Mouse (Mus musculus) midbrain, postnatal 0 days (tissue): ENCODE measurements around the gene Sars2. TPM values are rescaled to one million over a fixed set of nuclear protein-coding genes. Genes with fewer than 3 reads are reported as not detected.

Source experiments
- ATAC-seq: fragments of 200-750 bp; cut with Nextera tagmentation; 2 replicates; pipeline ENCODE4 v1.8.0; 2017; ENCODE audit warnings: moderate number of reproducible peaks, mild to moderate bottlenecking, moderate TSS enrichment, moderate library complexity; ENCODE audit not compliant: low FRiP score
- DNase-seq: peaks from one replicate; pipeline ENCODE4 v3.0.0-alpha.2; 2015; ENCODE audit warnings: low spot score
- H3K27ac ChIP-seq: fragments of 300-500 bp; sonication (generic); 2 replicates; pipeline ENCODE4 v1.5.1; 2014; ENCODE audit warnings: low read depth, mild to moderate bottlenecking, low read length, mixed read lengths
- H3K27me3 ChIP-seq: fragments of 300-500 bp; sonication (generic); 2 replicates; pipeline ENCODE4 v1.6.1; 2014; ENCODE audit warnings: low read length, control low read depth, mixed read lengths; ENCODE audit not compliant: insufficient read depth
- H3K36me3 ChIP-seq: fragments of 300-500 bp; sonication (generic); 2 replicates; pipeline ENCODE4 v1.6.1; 2014; ENCODE audit warnings: low read length, control low read depth, mixed read lengths; ENCODE audit not compliant: insufficient read depth
- H3K4me1 ChIP-seq: fragments of 300-500 bp; sonication (generic); 2 replicates; pipeline ENCODE4 v1.6.1; 2014; ENCODE audit warnings: mild to moderate bottlenecking, control low read depth, antibody characterized with exemption, low read length, mixed read lengths; ENCODE audit not compliant: insufficient read depth
- H3K4me2 ChIP-seq: fragments of 300-500 bp; sonication (generic); 2 replicates; pipeline ENCODE4 v1.6.1; 2014; ENCODE audit warnings: low read depth, mild to moderate bottlenecking, low read length, mixed read lengths; ENCODE audit not compliant: poor library complexity, severe bottlenecking
- H3K4me3 ChIP-seq: fragments of 300-500 bp; sonication (generic); 2 replicates; pipeline ENCODE4 v1.5.1; 2014; ENCODE audit warnings: low read depth, mild to moderate bottlenecking, low read length, moderate library complexity
- H3K9ac ChIP-seq: fragments of 300-500 bp; sonication (generic); replicated peaks from 2 replicates; pipeline ENCODE4 v1.6.1; 2014; ENCODE audit warnings: mild to moderate bottlenecking, low read length, moderate library complexity, mixed read lengths; ENCODE audit not compliant: poor library complexity, severe bottlenecking
- H3K9me3 ChIP-seq: fragments of 300-500 bp; sonication (generic); 2 replicates; pipeline ENCODE4 v1.6.1; 2016; ENCODE audit warnings: low read length, control low read depth
- CTCF ChIP-seq: IDR thresholded peaks from 2 replicates; pipeline ENCODE4 v1.5.1; 2016; ENCODE audit warnings: antibody characterized with exemption, mild to moderate bottlenecking
- WGBS: fragments of 180-500 bp; shearing (Covaris S2); extraction: QIAGEN DNeasy Blood & Tissue Kit; methylation state at CpG from one replicate; pipeline ENCODE4 v1.1.7; 2014; 5-methylcytosine and 5-hydroxymethylcytosine counted together
- polyA plus RNA-seq: library from polyadenylated mRNA; unstranded; fragments of >200 nt; fragmentation: Nextera tagmentation; extraction: Ambion mirVana; gene quantifications from 2 replicates; pipeline ENCODE4 v1.2.1, GENCODE M21; 2015
- total RNA-seq: library from RNA; depleted of rRNA; stranded (reverse); fragments of >200 nt; gene quantifications from 2 replicates; pipeline ENCODE4 v1.2.3, GENCODE M21; 2014

Gene Sars2
- total and polyA plus RNA-seq, 2 experiments from 2014 or later = 16.2 to 17.8 TPM

DNA sequence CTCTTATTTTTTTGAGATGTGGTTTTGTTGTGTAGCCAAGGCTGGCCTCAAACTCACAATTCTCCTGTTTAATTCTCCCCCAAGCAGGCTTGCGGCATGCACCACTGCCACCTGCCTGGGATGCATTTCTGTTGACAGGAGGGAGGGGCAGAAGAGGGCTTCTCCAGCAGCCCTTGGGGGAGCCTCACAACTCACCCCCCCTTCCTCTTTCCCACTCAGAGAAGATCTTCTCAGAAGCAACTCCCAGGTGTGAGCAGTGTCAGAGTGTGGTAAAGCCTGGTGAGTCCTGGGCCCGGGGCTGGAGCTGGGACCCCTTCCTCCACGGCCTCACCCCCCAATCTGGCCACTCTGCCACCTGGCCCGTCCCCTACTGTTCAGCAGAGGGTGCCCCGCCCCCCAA is 43.4 kb downstream of the Sars2 start:
- 79% methylated on average over 5 of the region's 5 CpGs for WGBS
- Histone ChIP-seq H3K27ac (no peak overlapping the region), H3K4me3 (no peak overlapping the region), H3K9ac (no peak overlapping the region), H3K4me2 (no peak overlapping the region), H3K27me3 (no peaks in the 10 kb centered on the region), H3K9me3 (no peaks in the 10 kb centered on the region), H3K4me1 (0 out of 2 replicates have a peak, but pooled peaks cover 3% of the 10 kb centered on the region), H3K36me3 (peaks cover 33% of the 10 kb centered on the region)
- no peak for TF ChIP-seq CTCF
- ATAC-seq (no peak), DNase-seq (no peak)

DNA sequence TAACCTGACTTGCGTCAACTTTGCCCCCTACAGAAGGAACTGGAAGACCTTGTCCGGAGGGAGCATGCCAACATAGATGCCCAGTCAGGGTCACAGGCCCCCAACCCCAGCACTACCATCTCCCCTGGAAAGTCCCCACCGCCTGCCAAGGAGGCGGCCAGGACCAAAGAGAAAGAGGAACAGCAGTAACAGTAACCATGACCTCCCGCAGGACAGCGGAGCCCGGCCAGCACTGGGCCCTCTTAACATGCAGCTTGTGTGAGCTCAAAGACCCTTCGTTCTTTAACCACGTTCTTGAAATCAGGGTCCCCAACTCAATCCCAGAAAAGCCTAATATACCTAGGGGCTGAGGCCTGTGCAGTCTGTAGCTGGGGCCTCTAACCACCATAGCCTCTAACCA is 46.1 kb downstream of the Sars2 start:
- Histone ChIP-seq H3K27me3 (no peaks in the 10 kb centered on the region), H3K9me3 (no peaks in the 10 kb centered on the region), H3K36me3 (peaks cover 30% of the 10 kb centered on the region), H3K4me3 (no peak overlapping the region), H3K9ac (no peak overlapping the region), H3K4me1 (no peaks in the 10 kb centered on the region), H3K4me2 (no peak overlapping the region), H3K27ac (no peak overlapping the region)
- WGBS = 92% methylated on average over 9 of the region's 9 CpGs
- DNase-seq (no peak), ATAC-seq (no peak)
- no peak for TF ChIP-seq CTCF

GRCm38 (mm10) chr7:28788307-28789195 is 46.8 kb downstream of the Sars2 start, which contains the start of gene Rinl:
Gene Rinl, plus strand, starts transcription at chr7:28788969.
- no peaks in the 10 kb centered on the region for H3K27me3 ChIP-seq
- H3K9me3 ChIP-seq = no peaks in the 10 kb centered on the region
- no peak within 1 kb of the TSS for H3K27ac ChIP-seq
- H3K36me3 ChIP-seq = peaks cover 26% of the 10 kb centered on the region
- H3K9ac ChIP-seq = no peak within 1 kb of the TSS
- WGBS = 86% methylated on average over 5 of the region's 5 CpGs
- ATAC-seq (no peak), DNase-seq (no peak)
- TF ChIP-seq CTCF = no peak
- H3K4me2 ChIP-seq = no peak within 1 kb of the TSS
- no peaks in the 10 kb centered on the region for H3K4me1 ChIP-seq
- H3K4me3 ChIP-seq = no peak within 1 kb of the TSS

GRCm38 (mm10) chr7:28789235-28789634 is 47.4 kb downstream of the Sars2 start:
- no peak overlapping the region for H3K9ac ChIP-seq
- ATAC-seq (no peak), DNase-seq (no peak)
- 79% methylated on average over 3 of the region's 3 CpGs for WGBS
- H3K4me1 ChIP-seq = no peaks in the 10 kb centered on the region
- H3K4me2 ChIP-seq = no peak overlapping the region
- no peaks in the 10 kb centered on the region for H3K27me3 ChIP-seq
- H3K9me3 ChIP-seq = no peaks in the 10 kb centered on the region
- H3K36me3 ChIP-seq = peaks cover 20% of the 10 kb centered on the region
- H3K4me3 ChIP-seq = no peak overlapping the region
- no peak for TF ChIP-seq CTCF
- no peak overlapping the region for H3K27ac ChIP-seq

DNA sequence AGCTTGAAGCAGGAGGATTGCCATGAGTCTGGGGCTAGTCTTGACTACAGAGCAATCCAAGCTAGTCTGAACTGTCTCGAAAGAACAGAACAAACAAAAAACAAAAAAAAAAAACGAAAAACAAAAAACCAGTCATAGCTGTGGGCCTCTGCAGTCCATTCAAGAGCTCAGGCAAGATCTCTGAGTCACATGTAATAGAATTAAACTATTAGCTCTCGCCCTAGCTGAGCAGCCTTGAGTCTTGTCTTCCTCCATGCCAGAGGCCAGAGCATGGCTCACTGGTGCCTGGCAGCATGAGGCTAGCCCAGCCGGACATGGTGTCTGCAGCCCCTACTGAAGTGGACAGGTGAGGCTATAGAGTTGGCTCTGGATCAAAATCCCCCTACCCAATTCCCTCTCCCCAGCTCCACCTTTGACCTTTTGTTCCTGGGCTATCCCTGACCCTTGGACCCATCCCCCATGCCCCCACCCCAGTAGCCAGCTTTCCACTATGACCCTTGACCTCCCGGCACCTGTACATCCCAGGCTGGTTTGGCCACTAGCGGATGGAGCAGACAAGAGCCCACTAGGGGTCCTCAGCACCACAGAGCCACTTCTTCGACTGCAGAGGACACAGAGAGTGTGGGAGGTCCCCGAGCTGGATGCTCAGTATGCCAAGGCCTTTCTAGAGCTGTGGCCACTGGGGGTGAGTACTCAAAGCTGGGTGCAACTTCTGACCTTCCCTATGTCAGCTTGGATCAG is 48.4 kb downstream of the Sars2 start:
- no peaks in the 10 kb centered on the region for H3K9me3 ChIP-seq
- ATAC-seq (no peak), DNase-seq (no peak)
- no peak overlapping the region for H3K27ac ChIP-seq
- H3K27me3 ChIP-seq = no peaks in the 10 kb centered on the region
- no peak overlapping the region for H3K4me3 ChIP-seq
- no peak overlapping the region for H3K4me2 ChIP-seq
- H3K4me1 ChIP-seq = no peaks in the 10 kb centered on the region
- peaks cover 12% of the 10 kb centered on the region for H3K36me3 ChIP-seq
- 53% methylated on average over 8 of the region's 8 CpGs for WGBS
- H3K9ac ChIP-seq = no peak overlapping the region
- TF ChIP-seq CTCF = peak; percentile 62

DNA sequence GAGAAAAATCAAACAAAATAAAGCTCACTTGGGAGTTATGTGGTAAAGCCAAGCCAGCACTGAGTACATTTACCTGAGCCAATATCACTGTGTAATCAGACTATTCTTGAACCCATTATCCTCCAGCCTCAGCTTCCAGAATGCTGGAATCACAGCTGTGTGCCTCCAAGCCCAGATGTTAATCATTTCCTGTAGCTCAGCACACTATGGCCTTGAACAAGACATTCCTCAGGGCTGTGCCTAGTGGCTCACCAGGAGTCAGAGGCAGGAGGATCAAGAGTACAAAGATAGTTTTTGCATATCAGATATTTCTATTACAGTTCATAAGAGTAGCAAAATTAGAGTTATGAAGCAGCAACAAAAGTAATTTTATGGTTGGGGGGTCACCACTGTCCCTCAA is 49.9 kb downstream of the Sars2 start:
- H3K4me2 ChIP-seq = no peak overlapping the region
- H3K4me1 ChIP-seq = no peaks in the 10 kb centered on the region
- DNase-seq = no peak
- H3K27me3 ChIP-seq = no peaks in the 10 kb centered on the region
- no peaks in the 10 kb centered on the region for H3K9me3 ChIP-seq
- no peaks in the 10 kb centered on the region for H3K36me3 ChIP-seq
- no peak overlapping the region for H3K4me3 ChIP-seq
- no peak overlapping the region for H3K9ac ChIP-seq
- ATAC-seq = no peak
- H3K27ac ChIP-seq = no peak overlapping the region
- TF ChIP-seq CTCF = no peak
